Mouse (Mus musculus) liver, adult (tissue): ENCODE measurements around the gene Wee1.

Experiments
- GATA4 ChIP-seq: IDR thresholded peaks from 2 replicates; pipeline ENCODE4 v1.6.1; 2014; ENCODE audit warnings: mild to moderate bottlenecking, low read length; ENCODE audit not compliant: insufficient replicate concordance

Gene Wee1

GRCm38 (mm10) chr7:110160601-110161000, 38.8 kb downstream of the Wee1 start:
- TF ChIP-seq GATA4 = no peak

DNA sequence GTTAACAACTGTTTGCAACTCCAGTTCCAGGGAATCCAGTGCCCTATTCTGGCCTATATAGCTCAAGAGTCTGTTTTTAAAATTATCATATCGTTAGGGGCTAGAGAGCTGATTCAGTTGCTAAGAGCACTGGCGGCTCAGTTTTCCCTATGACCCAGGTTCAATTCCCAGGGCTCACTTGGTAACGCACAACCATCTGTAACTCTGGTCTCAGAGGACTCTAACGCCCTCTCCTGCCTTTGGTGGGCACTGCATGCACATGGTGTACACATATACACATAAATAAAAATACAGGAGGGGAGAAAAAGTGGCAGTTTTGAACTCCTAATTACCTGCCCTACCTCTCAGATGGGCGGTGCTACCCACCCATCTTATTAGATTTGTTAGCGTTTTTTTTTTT, 41.2 kb downstream of the Wee1 start:
- no peak for TF ChIP-seq GATA4

DNA sequence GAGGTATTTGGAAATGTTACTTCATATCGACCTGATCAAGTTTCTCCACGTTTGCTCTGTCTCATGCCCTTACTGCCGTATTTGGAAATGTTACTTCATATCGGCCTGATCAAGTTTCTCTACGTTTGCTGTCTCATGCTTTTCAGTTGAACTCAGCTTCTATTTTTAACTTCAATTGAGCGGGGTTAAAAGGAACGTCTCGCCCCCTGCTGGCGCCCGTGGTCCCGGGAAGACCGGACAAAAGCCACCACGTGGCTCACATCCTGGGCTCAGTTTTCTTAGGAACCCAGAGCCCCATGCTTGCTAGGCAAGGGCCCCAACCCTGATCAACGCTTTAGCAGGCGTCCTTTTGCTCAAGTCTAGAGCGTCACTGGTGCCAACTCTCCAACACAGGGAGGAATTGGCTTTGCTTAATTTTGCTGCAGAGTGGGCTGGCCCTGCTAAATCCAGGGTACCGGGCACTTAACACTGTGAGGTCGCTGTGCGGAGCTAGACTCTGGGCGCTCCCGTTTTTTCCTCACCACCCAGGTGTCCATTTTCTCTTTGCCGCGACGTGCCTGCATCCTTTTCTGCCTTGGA, 42.3 kb downstream of the Wee1 start:
- no peak for TF ChIP-seq GATA4

DNA sequence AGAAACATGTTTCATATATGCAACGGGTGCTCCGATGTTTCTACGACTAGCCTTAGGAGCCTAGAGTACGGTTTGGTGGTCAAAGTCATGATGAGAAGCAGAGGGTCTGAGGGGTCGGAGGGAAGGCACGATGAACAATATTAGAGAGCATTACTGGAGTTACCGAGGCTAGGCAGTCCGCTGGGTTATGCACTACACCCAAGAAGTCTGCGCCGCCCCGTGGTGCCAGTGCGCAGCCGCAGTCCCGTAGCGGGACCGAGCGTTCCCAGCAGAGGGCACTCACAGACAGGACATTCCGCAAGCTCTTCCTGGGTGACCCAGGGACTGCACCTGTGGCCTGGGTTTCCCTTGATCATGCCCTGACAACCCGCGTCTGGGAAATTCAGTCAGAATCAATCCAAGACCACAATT, 42.9 kb downstream of the Wee1 start:
- no peak for TF ChIP-seq GATA4

DNA sequence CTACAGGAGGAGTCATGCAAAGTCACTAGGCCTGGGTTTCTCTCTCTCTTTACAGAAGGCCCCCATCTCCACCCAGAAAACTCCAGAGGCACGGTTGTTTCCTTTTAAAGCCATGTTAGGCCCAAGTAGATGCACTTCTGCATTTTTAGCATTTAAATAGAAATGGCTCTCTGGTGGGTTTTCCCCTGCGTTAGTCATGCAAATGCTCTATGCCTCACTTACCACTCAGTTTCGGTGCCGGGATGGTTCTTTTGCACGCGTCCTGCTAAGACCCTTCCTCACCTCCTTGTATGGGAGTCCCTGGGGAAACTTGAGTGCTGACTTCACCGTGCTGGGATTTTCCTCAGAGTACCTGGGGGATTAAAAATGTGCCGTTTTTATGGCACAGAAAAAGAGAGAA, 44.4 kb downstream of the Wee1 start:
- TF ChIP-seq GATA4 = no peak

GRCm38 (mm10) chr7:110179208-110179607, 57.4 kb downstream of the Wee1 start:
- TF ChIP-seq GATA4 = no peak

DNA sequence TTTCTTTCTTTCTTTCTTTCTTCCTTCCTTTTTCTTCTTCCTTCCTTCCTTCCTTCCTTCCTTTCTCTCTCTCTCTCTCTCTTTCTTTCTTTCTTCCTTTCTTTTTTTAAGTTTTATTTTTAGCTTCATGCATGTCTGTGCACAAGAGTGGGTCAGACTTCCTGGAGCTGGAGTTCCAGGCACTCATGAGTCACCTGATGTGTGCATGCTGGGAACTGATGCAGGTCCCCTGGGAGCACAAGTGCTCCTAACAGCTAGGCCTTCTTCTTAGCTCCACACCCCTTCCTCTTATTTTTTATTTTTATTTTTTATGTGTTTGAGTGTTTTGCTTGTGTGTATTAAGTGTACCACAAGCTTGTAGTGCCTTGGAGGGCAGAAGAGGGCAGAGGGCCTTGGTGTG, 58.8 kb downstream of the Wee1 start:
- no peak for TF ChIP-seq GATA4

DNA sequence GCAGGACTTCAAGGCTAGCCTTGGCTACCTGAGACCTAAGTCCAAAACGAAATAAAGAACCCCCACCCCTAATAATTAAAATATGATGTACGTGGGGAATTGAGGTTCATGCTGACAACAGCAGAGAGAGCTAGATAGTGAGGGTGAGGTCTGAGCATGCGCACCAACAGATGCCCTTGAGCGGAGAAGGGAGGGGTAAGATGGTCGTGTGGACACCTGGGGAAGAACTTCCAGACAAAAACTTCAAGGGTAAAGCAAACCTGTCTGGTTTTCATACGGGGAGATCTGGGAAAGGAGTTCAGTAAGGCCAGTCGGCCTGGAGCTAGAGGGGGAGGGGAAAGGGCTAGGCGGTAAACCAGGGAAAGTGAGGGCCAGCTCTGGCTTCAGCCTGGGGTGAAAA, 59.6 kb downstream of the Wee1 start:
- TF ChIP-seq GATA4 = no peak

GRCm38 (mm10) chr7:110184608-110185007, 62.8 kb downstream of the Wee1 start:
- no peak for TF ChIP-seq GATA4

DNA sequence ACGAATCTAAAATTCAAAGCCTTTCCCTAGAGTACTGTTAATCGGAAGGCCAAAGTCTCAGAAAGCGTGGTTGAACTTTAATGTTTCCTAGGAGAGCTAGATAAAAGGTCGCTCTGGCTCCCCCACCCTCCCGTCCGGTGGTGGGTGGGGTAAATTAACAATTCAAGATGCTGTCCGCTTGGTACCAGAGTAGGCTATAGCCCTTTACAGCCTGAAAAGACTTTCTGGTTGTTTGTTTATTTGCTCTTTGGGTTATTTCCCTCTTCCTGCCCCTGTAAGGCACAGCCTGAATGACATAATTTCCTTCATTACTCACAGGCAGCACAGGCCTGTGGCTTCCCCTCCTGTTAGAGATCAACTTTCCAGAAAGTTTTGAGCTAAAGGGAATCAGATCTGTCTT, 68.1 kb downstream of the Wee1 start:
- TF ChIP-seq GATA4 = no peak
